7 mouse cellular contexts compared by ENCODE assay signal in the genomic region with DNA sequence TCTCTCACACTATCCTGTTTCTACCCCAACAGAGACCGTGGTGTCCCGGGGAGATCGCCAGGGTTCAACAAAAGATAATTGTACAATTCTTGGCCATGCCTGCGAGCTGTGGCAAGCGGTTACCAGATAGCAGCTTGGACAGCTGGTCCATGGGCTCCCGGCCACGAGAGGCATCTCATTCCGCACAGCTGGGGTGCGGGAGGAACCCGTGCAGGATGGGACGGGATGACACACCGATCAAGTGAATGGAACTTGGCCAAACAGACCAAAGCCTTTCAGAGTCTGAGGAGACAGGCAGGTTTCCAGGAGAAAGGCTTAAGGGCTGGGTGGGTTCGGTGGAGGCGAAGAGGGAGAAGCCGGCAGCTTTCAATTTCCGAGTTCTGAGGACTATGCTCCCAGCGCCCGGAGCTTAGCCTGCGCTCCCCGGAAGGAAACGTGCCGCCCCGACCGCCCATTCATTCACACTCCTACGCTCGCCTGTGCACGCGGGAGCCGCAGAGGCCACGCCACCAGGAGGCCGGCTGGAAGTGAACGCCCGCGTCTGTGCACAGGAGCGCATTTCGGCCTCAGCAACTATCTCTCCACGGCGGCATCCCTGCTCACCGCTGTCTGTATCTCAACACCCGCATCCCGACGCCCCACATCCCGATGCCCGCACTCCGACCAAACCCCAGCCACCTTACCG. TPM values are rescaled to one million over a fixed set of nuclear protein-coding genes. Genes with fewer than 3 reads are reported as not detected.
DNase-seq lines count a peak whose midpoint lies in the region; ATAC-seq lines count a peak whose summit lies in the region.

No protein-coding gene starts in this region.

- peak overlapping the region; percentile 65 for H3K27ac ChIP-seq in intestine, embryonic 16.5 days (ENCODE audit: low read length)

- H3K4me1 ChIP-seq in intestine, embryonic 16.5 days (ENCODE audit: control insufficient read depth, insufficient read depth, low read length): peaks cover 21% of the 10 kb centered on the region
- H3K4me1 ChIP-seq in megakaryocyte, embryonic 14.5 days: peaks cover 34% of the 10 kb centered on the region

- H3K27me3 ChIP-seq in intestine, embryonic 16.5 days (replicated peaks; ENCODE audit: control insufficient read depth, insufficient read depth, low read length): no peaks in the 10 kb centered on the region
- peaks cover 2% of the 10 kb centered on the region for H3K27me3 ChIP-seq in megakaryocyte, embryonic 14.5 days (replicated peaks)

- ATAC-seq in intestine, embryonic 16.5 days: peak; percentile 82

- peak overlapping the region; percentile 69 for H3K9ac ChIP-seq in intestine, embryonic 16.5 days (ENCODE audit: low read depth, low read length)

- no peaks in the 10 kb centered on the region for H3K9me3 ChIP-seq in intestine, embryonic 16.5 days (ENCODE audit: control insufficient read depth, low read length)
- no peaks in the 10 kb centered on the region; the same call in 1 of the 2 replicates for H3K9me3 ChIP-seq in megakaryocyte, embryonic 14.5 days

- H3K4me3 ChIP-seq in intestine, embryonic 16.5 days (ENCODE audit: low read length): peak overlapping the region; percentile 68
- peak overlapping the region; percentile 96 for H3K4me3 ChIP-seq in megakaryocyte, embryonic 14.5 days (replicated peaks)

- H3K36me3 ChIP-seq in intestine, embryonic 16.5 days (ENCODE audit: control insufficient read depth, insufficient read depth, low read length): no peaks in the 10 kb centered on the region
- peaks cover 17% of the 10 kb centered on the region for H3K36me3 ChIP-seq in megakaryocyte, embryonic 14.5 days (replicated peaks; ENCODE audit: low read length)

- peak overlapping the region; percentile 88 for H3K4me2 ChIP-seq in intestine, embryonic 16.5 days (ENCODE audit: low read depth, low read length)

- under 1% methylated on average over 46 of the region's 46 CpGs for WGBS in intestine, embryonic 16.5 days

- DNase-seq in adrenal gland, postnatal 25 days: peak; percentile 61
- peak; percentile 65 for DNase-seq in embryo, embryonic 11 days
- DNase-seq in gastrocnemius, postnatal 36 days: peak; percentile 25 to 34
- DNase-seq in left cerebral cortex, postnatal 14 days (ENCODE audit: low spot score in 2 of 2): peak; percentile 60 to 68
- peak; percentile 69 to 73 for DNase-seq in right cerebral cortex, adult 2 months (ENCODE audit: low spot score in 2 of 2)

- intact Hi-C loops in gastrocnemius, postnatal 36 days (cut with DNase I): no loop called here
- intact Hi-C loops in left cerebral cortex, postnatal 14 days (cut with DNase I): no loop called here

RNA-seq across cellular contexts. Expression of a gene that starts 22.8 kb away (rescaled TPM):
- total RNA-seq in adrenal gland, postnatal 25 days (2021): 64.9 and 81.4 TPM in 2 replicates
- 1 to 10 TPM; 2.9 to 3.0 TPM for total RNA-seq in gastrocnemius, postnatal 36 days (2021)
- polyA plus RNA-seq in intestine, embryonic 16.5 days (2015; fragmentation: Nextera tagmentation; extraction: Ambion mirVana): 65.1 and 73.5 TPM in 2 replicates
- 100 to 1,000 TPM; 100 to 110 TPM for total RNA-seq in left cerebral cortex, postnatal 14 days (2021)
- 13.8 TPM in 1 of 2 replicates, not detected in the other for polyA plus RNA-seq in megakaryocyte, embryonic 14.5 days (2012; ENCODE audit: insufficient read depth, low replicate concordance)

Comparison
In these comparisons a context has a peak if more than half of its experiments do, and no peak if none do; other contexts are left out.
1. Peak in every context shown above with its lines: DNase-seq, ATAC-seq, H3K4me3 ChIP-seq and H3K27ac ChIP-seq.
2. RNA of a gene that starts 22.8 kb away (total RNA-seq): 100 to 110 TPM in left cerebral cortex, postnatal 14 days and 64.9 to 81.4 TPM in adrenal gland, postnatal 25 days; 2.9 to 3.0 TPM in gastrocnemius, postnatal 36 days; every median in the first group is over 10 times any median in the second.